Mouse (Mus musculus) small intestine, adult 2 months (tissue): ENCODE results near the gene Gna14.

Experiments
- CTCF ChIP-seq: fragments of 200-500 bp; IDR thresholded peaks from 2 replicates; pipeline ENCODE4 v1.5.1; 2012; ENCODE audit warnings: low read depth, mild to moderate bottlenecking, control low read depth, inconsistent platforms, low read length, moderate library complexity, mixed read lengths; ENCODE audit not compliant: insufficient replicate concordance, insufficient read length; ENCODE audit errors: extremely low read depth
- POLR2A ChIP-seq: fragments of 200-500 bp; IDR thresholded peaks from 2 replicates; pipeline ENCODE4 v1.6.1; 2012; ENCODE audit warnings: low read depth, mild to moderate bottlenecking, control low read depth, inconsistent platforms, low read length, moderate library complexity

DNA sequence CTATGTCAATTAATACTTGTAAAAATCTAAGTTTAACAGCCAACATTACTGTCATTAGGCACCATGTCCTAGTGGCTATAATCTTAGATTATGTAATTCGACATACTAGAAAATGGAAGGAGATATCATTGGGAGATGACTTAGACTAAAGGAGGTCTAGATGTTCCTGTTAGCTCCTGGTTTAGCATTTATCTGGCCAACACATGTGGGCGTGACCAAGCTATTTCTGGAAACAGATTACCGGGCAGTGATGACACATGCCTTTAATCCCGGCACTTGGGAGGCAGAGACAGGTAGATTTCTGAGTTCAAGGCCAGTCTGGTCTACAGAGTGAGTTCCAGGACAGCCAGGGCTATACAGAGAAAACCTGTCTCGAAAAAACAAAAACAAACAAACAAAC is 37.1 kb downstream of the Gna14 start:
- no peak for TF ChIP-seq CTCF
- TF ChIP-seq POLR2A = no peak
